Mouse (Mus musculus) thymus, postnatal 36 days (tissue): ENCODE measurements at regions not wholly inside any gene's neighbourhood (a gene's known extent, or its start where the extent isn't known, plus 50 kb on each side); places are given as distances from the start of the nearest gene placed in this dataset.

Source experiments
- DNase-seq, 2 experiments: peaks; one replicate each; pipeline ENCODE4 v3.0.0; 2022; ENCODE audit warnings: mixed read lengths in 2 of 2

DNA sequence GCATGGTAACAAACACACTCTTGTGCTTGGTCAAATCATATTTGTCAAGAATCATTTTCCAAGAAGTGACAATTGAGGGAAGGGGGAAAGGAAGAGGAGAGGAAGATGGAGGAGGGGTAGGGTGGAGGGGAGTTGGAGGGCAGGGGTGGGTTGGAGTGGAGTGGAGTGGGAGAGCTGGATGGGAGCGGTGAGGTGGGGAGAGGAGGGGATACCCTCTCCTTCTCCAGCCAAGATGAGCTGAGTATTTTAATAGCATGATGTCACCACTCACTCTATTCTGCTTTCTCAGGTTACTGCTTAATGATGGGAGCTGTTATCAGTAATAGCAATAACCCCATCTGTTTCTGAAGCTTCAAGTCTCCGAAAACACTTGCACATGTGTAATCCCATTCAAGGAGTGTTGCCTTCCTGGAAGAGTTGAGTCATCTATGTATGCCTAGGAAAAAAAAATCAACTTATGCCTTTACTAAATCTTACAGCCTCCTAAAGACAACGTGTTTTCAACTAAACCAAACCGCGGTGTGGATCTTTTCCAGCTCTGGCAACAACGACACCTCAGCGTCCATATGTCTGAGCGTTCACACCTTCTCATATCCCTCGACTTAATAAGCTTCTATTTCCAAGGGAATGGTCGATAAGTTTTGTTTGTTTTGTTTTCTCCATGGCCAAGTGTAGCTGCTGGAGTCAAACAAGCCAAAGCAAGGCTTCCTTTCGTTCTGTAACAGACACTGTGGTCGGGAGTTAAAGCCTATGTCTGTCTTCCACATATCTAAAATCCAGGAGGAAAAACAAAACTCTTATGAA lies 187.0 kb upstream of the Mgmt start:
- DNase-seq: no peak

GRCm38 (mm10) chr7:136708004-136708435 lies 186.4 kb upstream of the Mgmt start:
- DNase-seq: no peak

- DNase-seq: no peak
Measured at GRCm38 (mm10) chr7:136710653-136711052, 183.8 kb upstream of the Mgmt start.

- no peak for DNase-seq
Measured at GRCm38 (mm10) chr7:136712962-136713640, 181.3 kb upstream of the Mgmt start.

- no peak for DNase-seq
Measured at GRCm38 (mm10) chr7:136727628-136728402, 166.6 kb upstream of the Mgmt start.

DNA sequence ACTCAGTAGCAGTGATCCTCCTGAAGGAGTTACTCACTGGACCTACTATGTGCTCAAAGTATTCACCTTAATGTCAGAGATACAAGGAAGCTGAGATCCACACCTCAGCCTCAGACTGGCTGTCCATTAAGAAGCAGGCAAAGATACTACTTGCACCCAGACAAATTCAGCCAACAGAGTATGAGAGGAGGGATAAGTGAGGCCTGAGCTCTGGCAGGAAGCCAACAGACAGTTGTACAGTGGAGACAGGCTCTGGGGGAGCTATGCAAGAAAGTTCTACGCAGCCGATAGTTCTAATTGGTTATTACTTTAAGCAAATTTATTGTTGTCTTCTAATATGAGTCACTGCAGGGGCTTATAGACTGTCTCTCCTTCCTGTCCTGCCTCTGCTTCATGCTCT lies 152.2 kb upstream of the Mgmt start:
- no peak for DNase-seq

GRCm38 (mm10) chr7:136745412-136745811 lies 149.0 kb upstream of the Mgmt start:
- DNase-seq: no peak

GRCm38 (mm10) chr7:136751477-136751876 lies 142.9 kb upstream of the Mgmt start:
- no peak for DNase-seq

GRCm38 (mm10) chr7:136754821-136755220 lies 139.6 kb upstream of the Mgmt start:
- DNase-seq: peak in 1 of 2 experiments; percentile 1

DNA sequence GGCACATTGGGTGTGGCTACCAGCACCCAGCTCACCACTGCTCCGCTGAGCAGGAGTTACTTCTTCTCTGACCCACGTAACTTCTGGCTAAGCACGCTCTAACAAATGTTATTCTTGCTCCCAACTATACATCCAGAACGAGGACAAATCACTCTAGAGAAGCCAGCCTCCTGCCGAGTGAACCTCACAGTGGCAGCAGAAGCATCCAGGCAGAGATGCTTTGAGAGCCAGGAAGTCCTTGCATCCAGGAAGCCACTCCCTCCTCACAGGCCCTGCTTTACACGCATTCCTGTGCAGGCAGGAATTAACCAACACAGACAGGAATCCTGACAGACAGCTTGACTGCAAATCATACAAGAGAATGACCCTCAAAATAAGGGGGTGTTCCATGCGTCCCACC lies 129.4 kb upstream of the Mgmt start:
- no peak for DNase-seq

- DNase-seq: no peak
Measured at GRCm38 (mm10) chr7:136767231-136767630, 127.2 kb upstream of the Mgmt start.

GRCm38 (mm10) chr7:136780708-136781107 lies 113.7 kb upstream of the Mgmt start:
- DNase-seq: no peak

GRCm38 (mm10) chr7:136791162-136791561 lies 103.3 kb upstream of the Mgmt start:
- DNase-seq: no peak

DNA sequence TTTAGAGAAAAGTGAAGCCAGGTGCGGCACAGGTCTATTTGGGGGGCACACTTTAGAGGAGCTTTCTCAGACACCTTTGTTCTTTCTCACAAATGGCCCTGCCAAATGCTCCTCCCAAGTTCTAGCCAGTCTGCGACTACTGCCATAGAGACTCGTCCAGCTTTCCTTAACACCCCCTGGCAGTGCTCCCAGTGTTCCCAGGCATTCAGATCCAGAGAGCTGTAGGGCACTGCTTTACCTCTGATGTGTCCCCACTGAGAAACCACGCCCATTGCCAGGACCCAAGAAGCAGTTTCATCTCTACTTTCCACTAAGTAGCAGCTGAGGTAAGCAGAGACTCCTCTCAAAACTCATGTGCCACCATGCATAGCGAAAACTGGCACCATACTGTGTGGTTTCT lies 102.3 kb upstream of the Mgmt start:
- DNase-seq: no peak

GRCm38 (mm10) chr7:136796415-136796814 lies 98.0 kb upstream of the Mgmt start:
- DNase-seq: no peak

- DNase-seq: no peak
Measured at GRCm38 (mm10) chr7:136797780-136798435, 96.5 kb upstream of the Mgmt start.

- DNase-seq: no peak
Measured at GRCm38 (mm10) chr7:136798605-136799004, 95.8 kb upstream of the Mgmt start.

DNA sequence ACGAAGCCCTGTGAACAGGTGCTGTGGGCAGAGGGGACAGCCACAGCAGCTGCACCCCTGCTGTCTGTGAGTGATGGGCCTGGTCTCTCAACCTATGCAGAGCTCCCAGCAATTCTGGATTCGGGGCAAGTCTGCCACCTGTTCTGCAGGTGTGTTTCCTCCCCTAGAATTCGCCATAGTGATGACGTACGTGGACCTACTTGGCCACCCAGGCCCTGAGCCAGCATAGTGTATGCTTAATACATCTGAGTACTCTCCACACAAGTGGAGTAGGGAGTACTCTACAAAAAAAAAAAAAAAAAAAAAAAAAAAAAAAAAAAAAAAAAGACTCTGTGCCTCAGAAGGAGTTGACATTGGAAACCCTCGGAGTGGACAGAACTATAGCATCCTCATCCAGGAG lies 87.3 kb upstream of the Mgmt start:
- no peak for DNase-seq

DNA sequence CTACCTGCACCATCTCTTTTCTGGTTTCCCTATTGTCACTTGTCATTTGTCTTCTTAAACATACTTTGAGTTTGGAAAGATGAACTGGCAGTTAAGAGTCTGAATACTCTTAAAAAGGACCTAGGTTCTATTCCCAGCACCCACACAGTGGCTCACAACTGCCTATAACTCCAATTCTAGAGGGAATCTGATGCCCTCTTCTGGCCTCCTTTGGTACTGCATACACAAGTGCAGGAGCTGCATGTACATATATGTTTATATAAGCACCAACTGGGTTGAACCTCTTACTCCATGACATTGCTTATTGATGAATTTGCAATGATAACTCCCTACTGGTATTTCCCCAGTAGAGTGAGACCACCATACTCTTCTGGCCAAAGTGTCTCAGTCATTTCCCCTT lies 86.4 kb upstream of the Mgmt start:
- no peak for DNase-seq

DNA sequence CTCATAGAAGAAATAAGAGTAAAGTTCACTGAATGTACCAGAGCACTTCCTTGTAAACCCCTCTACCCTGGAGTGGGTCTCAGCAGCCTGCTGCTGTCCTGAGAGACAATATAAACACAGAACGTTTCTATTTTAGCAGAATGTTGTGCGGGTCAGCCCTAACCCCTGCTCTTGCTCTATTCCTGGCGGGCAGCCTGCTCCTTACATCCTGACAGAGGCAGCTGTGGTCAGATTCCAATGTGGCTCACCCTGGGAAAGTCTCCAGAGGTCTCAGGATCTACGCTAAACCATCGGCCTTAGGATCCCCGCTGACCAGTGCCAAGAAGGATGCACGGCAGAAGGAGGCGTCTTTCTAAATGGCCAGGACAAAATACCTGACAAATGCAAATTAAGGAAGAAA lies 84.8 kb upstream of the Mgmt start:
- DNase-seq: no peak

DNA sequence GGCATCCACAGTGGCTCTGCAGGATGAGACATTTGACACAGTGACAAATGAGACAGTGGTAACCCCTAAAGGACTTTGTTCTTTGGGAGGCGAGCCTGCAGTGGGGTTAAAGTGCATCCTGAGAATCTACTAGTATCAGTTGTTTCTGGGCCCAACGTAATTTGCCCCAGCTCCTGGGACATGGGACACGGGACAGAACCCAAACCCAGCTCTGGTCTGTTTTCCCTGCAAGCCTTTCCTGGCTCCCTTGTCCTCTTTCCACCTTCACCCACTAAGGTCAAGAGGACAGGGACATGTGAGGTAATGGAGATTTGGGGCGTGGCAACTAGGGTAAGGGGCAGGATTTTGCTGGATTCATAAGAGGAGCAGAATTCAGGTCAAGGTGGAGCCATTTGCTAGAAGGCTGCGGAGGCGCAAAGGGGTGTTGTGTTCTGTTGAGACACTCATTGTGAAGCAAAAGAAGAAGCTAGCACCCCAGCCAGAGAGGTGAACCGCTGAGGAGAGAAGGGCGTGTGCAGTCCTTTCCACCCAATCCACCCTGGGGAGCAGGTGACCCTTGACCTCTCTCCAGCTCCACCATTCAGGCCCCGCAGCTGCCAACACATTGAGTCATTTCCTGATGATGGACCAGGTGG lies 80.6 kb upstream of the Mgmt start:
- no peak for DNase-seq

GRCm38 (mm10) chr7:136814751-136815150 lies 79.7 kb upstream of the Mgmt start:
- no peak for DNase-seq

DNA sequence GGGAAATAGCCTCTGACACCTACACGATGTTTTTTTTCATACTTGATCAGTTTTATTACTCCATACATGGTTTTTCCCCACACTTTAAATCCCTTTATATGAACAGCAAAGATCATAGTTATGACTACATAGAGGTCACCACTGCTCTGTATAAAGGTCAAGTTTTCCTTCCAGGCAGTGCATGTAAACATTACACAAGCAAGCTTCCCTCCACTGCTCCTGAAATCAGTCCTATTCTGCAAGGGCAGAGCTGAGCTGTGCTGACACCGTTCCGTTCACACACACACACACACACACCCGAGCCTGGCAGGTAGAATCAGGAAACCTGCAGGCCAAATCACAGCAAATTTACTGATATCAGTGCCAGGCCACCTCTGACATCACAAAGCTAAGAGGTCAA lies 74.1 kb upstream of the Mgmt start:
- no peak for DNase-seq
